Mouse (Mus musculus): ENCODE results near the gene Samsn1.

DNA sequence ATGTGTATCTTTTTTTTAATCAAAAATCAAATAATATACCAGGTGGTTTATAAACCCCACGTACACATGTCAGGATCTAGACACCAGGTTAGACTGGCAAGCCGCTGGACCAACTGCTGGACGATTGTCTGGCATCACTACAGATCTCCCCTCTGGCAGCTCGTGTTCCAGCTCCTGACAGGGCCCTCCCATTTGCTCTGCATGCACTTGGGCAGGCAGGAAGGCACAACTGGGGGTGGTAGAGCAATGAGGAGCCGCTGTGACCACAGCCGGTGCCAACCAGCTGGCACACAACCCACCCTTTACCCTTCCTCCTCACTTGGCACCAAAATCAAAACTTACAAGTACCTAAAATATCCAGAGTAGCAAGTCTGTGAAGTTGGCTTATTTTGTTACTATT is 156.6 kb downstream of the Samsn1 start:
- TF ChIP-seq EP300 (optimal IDR thresholded peaks at IDR 0.05) (no peak), CTCF (IDR thresholded peaks at IDR 0.05; ENCODE audit: low read depth) (no peak)
